Mouse (Mus musculus) macrophage (primary cell): ENCODE measurements at regions not wholly inside any gene's neighbourhood (a gene's known extent, or its start where the extent isn't known, plus 50 kb on each side); places are given as distances from the start of the nearest gene placed in this dataset.

ENCODE experiments used
- H3K27ac ChIP-seq: fragments of 350-480 bp; formaldehyde crosslinking; 2 replicates; pipeline ENCODE4 v1.9.0; 2021
- H3K36me3 ChIP-seq: fragments of 350-480 bp; formaldehyde crosslinking; 2 replicates; pipeline ENCODE4 v1.9.0; 2021; ENCODE audit errors: inconsistent target
- H3K4me3 ChIP-seq: fragments of 350-480 bp; formaldehyde crosslinking; 2 replicates; pipeline ENCODE4 v1.9.0; 2021; ENCODE audit errors: inconsistent target
- H3K79me2 ChIP-seq: fragments of 350-480 bp; formaldehyde crosslinking; 2 replicates; pipeline ENCODE4 v1.9.0; 2021; ENCODE audit errors: inconsistent target
- WGBS: methylation state at CpG from one replicate; pipeline ENCODE4 v1.1.7; 2026; ENCODE audit warnings: inconsistent platforms; ENCODE audit not compliant: missing documents; 5-methylcytosine and 5-hydroxymethylcytosine counted together

- 83% methylated on average over 1 of the region's 1 CpGs for WGBS
- H3K36me3 ChIP-seq, result no peaks in the 10 kb centered on the region
- H3K79me2 ChIP-seq, result no peaks in the 10 kb centered on the region
- no peak overlapping the region for H3K27ac ChIP-seq
- no peak overlapping the region for H3K4me3 ChIP-seq
Observed at GRCm38 (mm10) chr15:68667462-68667861, 2166.8 kb upstream of the Lrrc6 start.

- H3K79me2 ChIP-seq, result no peaks in the 10 kb centered on the region
- H3K36me3 ChIP-seq, result no peaks in the 10 kb centered on the region
- H3K4me3 ChIP-seq, result no peak overlapping the region
- no peak overlapping the region for H3K27ac ChIP-seq
Observed at GRCm38 (mm10) chr15:68665331-68665730, 2164.6 kb upstream of the Lrrc6 start.

GRCm38 (mm10) chr15:68656722-68657121 lies 2156.0 kb upstream of the Lrrc6 start:
- 85% methylated on average over 6 of the region's 6 CpGs for WGBS
- Histone ChIP-seq H3K36me3 (no peaks in the 10 kb centered on the region), H3K4me3 (no peak overlapping the region), H3K27ac (no peak overlapping the region), H3K79me2 (no peaks in the 10 kb centered on the region)

GRCm38 (mm10) chr15:68655046-68655445 lies 2154.3 kb upstream of the Lrrc6 start:
- H3K36me3 ChIP-seq, result no peaks in the 10 kb centered on the region
- WGBS, result 93% methylated on average over 3 of the region's 3 CpGs
- H3K4me3 ChIP-seq, result no peak overlapping the region
- H3K27ac ChIP-seq, result no peak overlapping the region
- H3K79me2 ChIP-seq, result no peaks in the 10 kb centered on the region

GRCm38 (mm10) chr15:68650609-68651008 lies 2149.9 kb upstream of the Lrrc6 start:
- no peak overlapping the region for H3K27ac ChIP-seq
- H3K36me3 ChIP-seq, result no peaks in the 10 kb centered on the region
- 84% methylated on average over 2 of the region's 2 CpGs for WGBS

GRCm38 (mm10) chr15:68650033-68650432 lies 2149.3 kb upstream of the Lrrc6 start:
- 75% methylated on average over 3 of the region's 3 CpGs for WGBS
- no peaks in the 10 kb centered on the region for H3K36me3 ChIP-seq
- no peak overlapping the region for H3K27ac ChIP-seq
- no peak overlapping the region for H3K4me3 ChIP-seq
- no peaks in the 10 kb centered on the region for H3K79me2 ChIP-seq

More at GRCm38 (mm10) chr15:68650609-68651008, 2149.9 kb upstream of the Lrrc6 start:
- no peaks in the 10 kb centered on the region for H3K79me2 ChIP-seq
- no peak overlapping the region for H3K4me3 ChIP-seq

- Histone ChIP-seq H3K27ac (no peak overlapping the region), H3K4me3 (no peak overlapping the region), H3K36me3 (no peaks in the 10 kb centered on the region), H3K79me2 (no peaks in the 10 kb centered on the region)
- 0% methylated on average over 3 of the region's 3 CpGs for WGBS
Observed at GRCm38 (mm10) chr15:68646865-68647264, 2146.2 kb upstream of the Lrrc6 start.

GRCm38 (mm10) chr15:68644862-68645261 lies 2144.2 kb upstream of the Lrrc6 start:
- WGBS, result 75% methylated on average over 1 of the region's 1 CpGs
- Histone ChIP-seq H3K36me3 (no peaks in the 10 kb centered on the region), H3K4me3 (no peak overlapping the region), H3K79me2 (no peaks in the 10 kb centered on the region), H3K27ac (no peak overlapping the region)

GRCm38 (mm10) chr15:68635633-68636032 lies 2134.9 kb upstream of the Lrrc6 start:
- Histone ChIP-seq H3K27ac (no peak overlapping the region), H3K36me3 (no peaks in the 10 kb centered on the region), H3K79me2 (no peaks in the 10 kb centered on the region)

GRCm38 (mm10) chr15:68626976-68627375 lies 2126.3 kb upstream of the Lrrc6 start:
- Histone ChIP-seq H3K79me2 (no peaks in the 10 kb centered on the region), H3K36me3 (no peaks in the 10 kb centered on the region), H3K4me3 (no peak overlapping the region), H3K27ac (no peak overlapping the region)
- 92% methylated on average over 4 of the region's 4 CpGs for WGBS

More at GRCm38 (mm10) chr15:68635633-68636032, 2134.9 kb upstream of the Lrrc6 start:
- H3K4me3 ChIP-seq, result no peak overlapping the region

- Histone ChIP-seq H3K27ac (no peak overlapping the region), H3K79me2 (no peaks in the 10 kb centered on the region), H3K4me3 (no peak overlapping the region), H3K36me3 (no peaks in the 10 kb centered on the region)
- WGBS, result 56% methylated on average over 3 of the region's 3 CpGs
Observed at GRCm38 (mm10) chr15:68624831-68625230, 2124.1 kb upstream of the Lrrc6 start.

- Histone ChIP-seq H3K79me2 (no peaks in the 10 kb centered on the region), H3K4me3 (no peak overlapping the region), H3K36me3 (no peaks in the 10 kb centered on the region), H3K27ac (no peak overlapping the region)
- 77% methylated on average over 6 of the region's 6 CpGs for whole genome bisulfite sequencing
Observed at GRCm38 (mm10) chr15:68620417-68621214, 2119.9 kb upstream of the Lrrc6 start.

GRCm38 (mm10) chr15:68606110-68606791 lies 2105.5 kb upstream of the Lrrc6 start:
- 78% methylated on average over 8 of the region's 8 CpGs for WGBS
- no peak overlapping the region for H3K27ac ChIP-seq
- H3K4me3 ChIP-seq, result no peak overlapping the region
- no peaks in the 10 kb centered on the region for H3K36me3 ChIP-seq
- H3K79me2 ChIP-seq, result no peaks in the 10 kb centered on the region

- Histone ChIP-seq H3K79me2 (no peaks in the 10 kb centered on the region), H3K27ac (no peak overlapping the region), H3K4me3 (no peak overlapping the region), H3K36me3 (no peaks in the 10 kb centered on the region)
- 23% methylated on average over 2 of the region's 2 CpGs for WGBS
Observed at GRCm38 (mm10) chr15:68605478-68605877, 2104.8 kb upstream of the Lrrc6 start.

- H3K36me3 ChIP-seq, result no peaks in the 10 kb centered on the region
- no peak overlapping the region for H3K4me3 ChIP-seq
- no peaks in the 10 kb centered on the region for H3K79me2 ChIP-seq
- no peak overlapping the region for H3K27ac ChIP-seq
- WGBS, result 82% methylated on average over 4 of the region's 4 CpGs
Observed at GRCm38 (mm10) chr15:68582177-68582576, 2081.5 kb upstream of the Lrrc6 start.
